Mouse (Mus musculus): ENCODE measurements around the gene Dgcr6.

GRCm38 (mm10) chr16:18066060-18067009 lies 13.7 kb downstream of the Dgcr6 start:
- no peak for TF ChIP-seq CTCF (IDR thresholded peaks at IDR 0.05; ENCODE audit: insufficient read depth, low read depth, low read length)
- TF ChIP-seq POLR2A (IDR thresholded peaks at IDR 0.05; ENCODE audit: insufficient read depth, low read depth, low read length) = peak; percentile 91
